Mouse (Mus musculus) heart, embryonic 12.5 days (tissue): ENCODE results near the gene Gm45837. TPM values are rescaled to one million over a fixed set of nuclear protein-coding genes. Genes with fewer than 3 reads are reported as not detected.

Experiments
- ATAC-seq: fragments of 200-750 bp; cut with Nextera tagmentation; 2 replicates; pipeline ENCODE4 v1.8.0; 2017; ENCODE audit warnings: moderate TSS enrichment, moderate library complexity; ENCODE audit not compliant: insufficient number of reproducible peaks, low FRiP score
- H3K27ac ChIP-seq: fragments of 300-500 bp; sonication (generic); 2 replicates; pipeline ENCODE4 v1.5.1; 2016; ENCODE audit warnings: mild to moderate bottlenecking, moderate library complexity; ENCODE audit not compliant: poor library complexity, severe bottlenecking
- H3K27me3 ChIP-seq: fragments of 300-500 bp; sonication (generic); replicated peaks from 2 replicates; pipeline ENCODE4 v1.6.1; 2016; ENCODE audit warnings: mild to moderate bottlenecking, moderate library complexity
- H3K36me3 ChIP-seq: fragments of 300-500 bp; sonication (generic); 2 replicates; pipeline ENCODE4 v1.6.1; 2016; ENCODE audit warnings: mild to moderate bottlenecking, moderate library complexity
- H3K4me1 ChIP-seq: fragments of 300-500 bp; sonication (generic); replicated peaks from 2 replicates; pipeline ENCODE4 v1.6.1; 2016; ENCODE audit warnings: mild to moderate bottlenecking
- H3K4me2 ChIP-seq: fragments of 300-500 bp; sonication (generic); 2 replicates; pipeline ENCODE4 v1.6.1; 2016; ENCODE audit warnings: mild to moderate bottlenecking, moderate library complexity
- H3K4me3 ChIP-seq: fragments of 300-500 bp; sonication (generic); 2 replicates; pipeline ENCODE4 v1.5.1; 2016; ENCODE audit warnings: mild to moderate bottlenecking
- H3K9ac ChIP-seq: fragments of 300-500 bp; sonication (generic); 2 replicates; pipeline ENCODE4 v1.6.1; 2016; ENCODE audit warnings: mild to moderate bottlenecking, moderate library complexity
- H3K9me3 ChIP-seq: fragments of 300-500 bp; sonication (generic); replicated peaks from 2 replicates; pipeline ENCODE4 v1.6.1; 2016; ENCODE audit warnings: mild to moderate bottlenecking, moderate library complexity
- WGBS: fragments of 180-500 bp; shearing (Covaris S2); methylation state at CpG from one replicate; pipeline ENCODE4 v1.1.7; 2016; 5-methylcytosine and 5-hydroxymethylcytosine counted together
- polyA plus RNA-seq: library from polyadenylated mRNA; unstranded; fragments of >200 nt; fragmentation: Nextera tagmentation; extraction: Ambion mirVana; gene quantifications from 2 replicates; pipeline ENCODE4 v1.2.1, GENCODE M21; 2016

Gm45837 gene
- polyA plus RNA-seq, result 0.74 and 2.9 TPM in 2 replicates

DNA sequence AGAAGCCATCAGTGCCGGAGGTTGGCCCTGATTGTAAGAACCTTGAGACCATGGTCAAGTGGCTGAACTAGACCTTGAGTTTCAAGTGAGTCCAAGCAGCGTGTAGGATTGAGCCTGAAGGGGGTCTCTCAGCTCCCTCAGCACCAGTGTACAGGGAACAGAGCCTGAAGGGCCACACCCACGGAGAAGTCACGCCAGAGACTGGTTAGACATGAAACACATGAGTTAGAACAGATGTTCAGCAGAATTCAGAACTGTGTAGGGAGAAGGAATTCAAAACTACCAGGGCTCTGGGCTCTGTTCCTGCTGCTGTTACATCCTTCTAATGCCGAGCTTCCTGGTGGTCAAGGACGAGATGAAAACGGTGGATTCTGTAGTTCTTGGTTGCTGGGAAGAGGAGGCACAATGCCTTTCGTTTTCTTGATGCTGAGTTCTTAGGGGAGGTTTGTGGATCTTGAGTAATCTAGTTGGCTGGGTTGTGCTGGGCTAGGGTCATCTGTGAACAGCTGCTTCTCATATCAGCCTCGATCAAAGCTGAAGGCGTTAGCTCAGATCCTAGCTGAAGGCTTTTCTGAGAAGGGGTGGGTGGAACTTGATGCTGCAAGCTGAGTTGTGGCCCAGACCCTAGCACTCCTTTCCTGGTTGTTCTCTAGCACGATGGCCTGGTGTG lies at the start of gene Gm45837:
Gene Gm45837 (plus strand): TSS at position 620 of the 670 bp plus-strand sequence.
- Histone ChIP-seq H3K36me3 (peaks cover 38% of the 10 kb centered on the region), H3K4me3 (no peak within 1 kb of the TSS), H3K9ac (no peak within 1 kb of the TSS), H3K9me3 (no peaks in the 10 kb centered on the region), H3K27ac (no peak within 1 kb of the TSS), H3K27me3 (no peaks in the 10 kb centered on the region), H3K4me2 (no peak within 1 kb of the TSS), H3K4me1 (peaks cover 32% of the 10 kb centered on the region)
- no peak for ATAC-seq
- 72% methylated on average over 11 of the region's 11 CpGs for WGBS

DNA sequence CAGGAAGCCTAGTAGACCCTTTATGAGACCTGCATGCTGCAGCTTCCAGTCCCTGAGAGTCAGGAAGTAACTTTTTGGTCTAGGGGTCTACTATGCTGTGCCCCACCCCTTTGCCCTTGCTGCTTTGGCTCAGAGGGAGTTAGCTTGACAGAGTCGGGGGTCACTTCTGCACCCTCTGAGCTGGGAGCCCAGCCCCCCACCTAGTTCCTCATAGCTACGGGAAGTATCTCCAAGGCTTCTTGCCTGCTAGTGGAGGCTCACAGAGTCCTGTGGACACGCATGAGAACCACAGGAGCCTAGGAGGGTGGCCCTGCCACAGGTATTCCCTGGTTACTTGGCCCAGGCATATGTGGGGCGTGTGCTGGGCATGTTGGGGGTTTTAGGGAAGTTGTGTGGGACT lies 49.7 kb upstream of the Gm45837 start:
- Histone ChIP-seq H3K36me3 (no peaks in the 10 kb centered on the region), H3K4me2 (no peak overlapping the region), H3K9ac (no peak overlapping the region), H3K9me3 (no peaks in the 10 kb centered on the region), H3K27me3 (no peaks in the 10 kb centered on the region), H3K27ac (no peak overlapping the region), H3K4me1 (peaks cover 24% of the 10 kb centered on the region), H3K4me3 (no peak overlapping the region)
- 74% methylated on average over 4 of the region's 4 CpGs for WGBS
- ATAC-seq, result no peak

DNA sequence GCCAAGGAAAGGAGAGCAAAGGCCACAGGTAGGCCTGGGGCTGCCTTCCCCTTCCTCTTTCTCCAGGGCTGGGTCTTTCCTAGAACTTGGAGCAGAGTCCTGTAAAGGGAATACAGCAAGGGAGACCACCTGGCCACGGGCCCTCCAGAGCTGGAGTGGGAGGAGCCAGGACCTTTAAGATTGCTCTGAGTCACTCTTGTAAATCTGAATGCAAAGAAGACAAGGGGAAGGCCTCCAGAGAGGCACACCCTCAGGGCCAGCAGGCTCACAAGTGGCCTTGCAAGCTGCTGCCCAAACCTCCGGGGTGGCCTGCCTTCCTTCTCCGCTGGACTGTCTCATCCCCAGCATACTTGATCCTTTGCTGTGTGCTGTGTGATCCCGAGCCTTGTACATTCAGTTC lies 48.9 kb upstream of the Gm45837 start:
- Histone ChIP-seq H3K9ac (no peak overlapping the region), H3K27me3 (no peaks in the 10 kb centered on the region), H3K9me3 (no peaks in the 10 kb centered on the region), H3K4me2 (no peak overlapping the region), H3K36me3 (no peaks in the 10 kb centered on the region), H3K27ac (no peak overlapping the region), H3K4me3 (no peak overlapping the region), H3K4me1 (peaks cover 18% of the 10 kb centered on the region)
- ATAC-seq, result no peak
- 66% methylated on average over 4 of the region's 4 CpGs for WGBS

DNA sequence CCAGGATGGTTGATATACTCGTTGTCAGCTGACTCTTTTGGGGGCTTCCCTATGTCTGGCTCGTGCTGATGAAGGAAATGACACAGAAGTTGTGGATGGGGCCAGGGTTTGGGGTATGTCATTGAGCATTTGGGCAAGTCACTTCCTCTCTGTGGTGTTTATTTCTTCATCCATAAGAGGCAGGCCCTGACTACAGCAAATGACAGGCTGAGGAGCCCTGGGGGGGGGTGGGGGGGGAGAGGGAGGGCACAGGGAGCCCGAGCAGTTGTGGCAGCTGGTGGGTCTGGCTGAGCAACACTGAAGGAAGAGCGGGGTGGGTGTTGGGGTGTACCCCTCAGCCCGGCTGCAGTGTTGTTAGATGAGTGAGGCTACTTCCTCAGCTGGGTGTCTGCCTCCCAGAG lies 47.9 kb upstream of the Gm45837 start:
- 65% methylated on average over 5 of the region's 5 CpGs for WGBS
- Histone ChIP-seq H3K9ac (no peak overlapping the region), H3K4me2 (no peak overlapping the region), H3K4me1 (peaks cover 13% of the 10 kb centered on the region; the same call in 1 of the 2 replicates), H3K27ac (no peak overlapping the region), H3K36me3 (no peaks in the 10 kb centered on the region), H3K27me3 (no peaks in the 10 kb centered on the region), H3K9me3 (no peaks in the 10 kb centered on the region), H3K4me3 (no peak overlapping the region)
- no peak for ATAC-seq

DNA sequence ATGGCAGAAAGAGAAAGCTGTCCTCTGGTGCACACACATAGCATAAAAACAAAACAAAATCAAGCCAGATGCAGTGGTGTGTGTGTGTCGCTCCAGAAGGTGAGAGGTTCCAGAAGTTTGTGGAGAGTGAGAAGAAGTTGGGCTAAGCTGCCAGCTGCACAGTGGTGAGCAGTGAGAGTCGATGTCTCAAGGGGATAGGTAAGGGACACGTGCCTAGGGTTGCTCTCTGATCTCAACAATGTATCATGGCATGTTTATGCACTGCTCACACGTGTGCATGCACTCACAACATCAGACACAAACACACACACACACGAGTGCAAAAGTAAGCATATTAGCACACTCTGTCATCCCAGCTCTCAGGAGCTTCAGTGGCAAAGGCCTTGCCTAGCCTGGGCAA lies 46.8 kb upstream of the Gm45837 start:
- no peak overlapping the region for H3K4me3 ChIP-seq
- no peaks in the 10 kb centered on the region for H3K27me3 ChIP-seq
- H3K36me3 ChIP-seq, result no peaks in the 10 kb centered on the region
- no peaks in the 10 kb centered on the region for H3K9me3 ChIP-seq
- 67% methylated on average over 5 of the region's 5 CpGs for WGBS
- H3K27ac ChIP-seq, result no peak overlapping the region
- H3K4me1 ChIP-seq, result peaks cover 13% of the 10 kb centered on the region; the same call in 1 of the 2 replicates
- H3K9ac ChIP-seq, result no peak overlapping the region
- ATAC-seq, result no peak
- H3K4me2 ChIP-seq, result no peak overlapping the region

DNA sequence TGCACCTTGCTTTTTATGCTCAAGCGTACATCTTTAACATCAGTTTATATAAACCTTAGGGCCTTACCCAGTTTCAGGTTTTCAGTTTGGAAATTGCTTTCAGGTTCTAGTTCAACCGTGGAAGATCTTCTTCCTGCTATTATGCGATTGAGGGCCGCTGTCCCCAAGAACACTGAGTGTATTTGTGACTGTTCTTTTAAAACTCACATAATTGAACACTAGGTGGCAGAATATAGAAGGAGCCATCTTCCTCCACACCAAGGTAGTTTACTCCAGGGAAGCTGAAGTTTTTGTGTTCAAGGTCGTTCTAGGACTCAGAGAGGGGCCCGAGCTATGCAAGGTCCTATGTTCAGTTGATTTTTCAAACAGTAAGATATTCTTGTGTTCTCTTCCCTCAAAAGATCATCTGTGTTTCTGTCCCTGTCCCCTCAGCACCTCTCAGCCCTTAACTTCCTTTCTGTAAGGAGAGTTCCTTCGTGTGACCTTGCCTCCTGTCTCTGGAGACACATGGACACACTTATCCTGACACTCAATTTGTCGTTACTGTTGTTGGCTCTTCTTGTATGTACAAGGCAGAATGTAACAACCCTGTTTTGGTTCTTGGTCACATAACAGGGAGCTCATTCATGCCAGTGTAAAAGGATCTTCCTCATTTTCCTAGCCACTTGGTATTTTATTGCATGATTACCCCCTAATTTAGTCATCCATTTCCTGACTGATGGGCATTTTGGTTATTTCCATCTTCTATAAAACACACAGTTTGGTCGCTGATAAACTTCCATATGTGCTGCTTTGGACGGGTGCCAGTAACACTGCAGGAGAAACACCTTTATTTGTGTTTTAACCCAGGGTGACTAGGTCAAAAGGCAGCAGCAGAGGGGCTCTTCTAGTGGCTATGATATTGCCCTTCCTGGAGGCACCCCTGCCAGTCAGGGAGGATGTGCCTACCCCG lies 42.5 kb upstream of the Gm45837 start:
- H3K4me1 ChIP-seq, result peaks cover 7% of the 10 kb centered on the region; the same call in 1 of the 2 replicates
- H3K27ac ChIP-seq, result no peak overlapping the region
- H3K4me3 ChIP-seq, result no peak overlapping the region
- WGBS, result 56% methylated on average over 11 of the region's 11 CpGs
- H3K36me3 ChIP-seq, result no peaks in the 10 kb centered on the region
- H3K9ac ChIP-seq, result no peak overlapping the region
- ATAC-seq, result no peak
- H3K4me2 ChIP-seq, result no peak overlapping the region
- peaks cover 5% of the 10 kb centered on the region for H3K27me3 ChIP-seq
- H3K9me3 ChIP-seq, result 0 out of 2 replicates have a peak, but pooled peaks cover 2% of the 10 kb centered on the region

DNA sequence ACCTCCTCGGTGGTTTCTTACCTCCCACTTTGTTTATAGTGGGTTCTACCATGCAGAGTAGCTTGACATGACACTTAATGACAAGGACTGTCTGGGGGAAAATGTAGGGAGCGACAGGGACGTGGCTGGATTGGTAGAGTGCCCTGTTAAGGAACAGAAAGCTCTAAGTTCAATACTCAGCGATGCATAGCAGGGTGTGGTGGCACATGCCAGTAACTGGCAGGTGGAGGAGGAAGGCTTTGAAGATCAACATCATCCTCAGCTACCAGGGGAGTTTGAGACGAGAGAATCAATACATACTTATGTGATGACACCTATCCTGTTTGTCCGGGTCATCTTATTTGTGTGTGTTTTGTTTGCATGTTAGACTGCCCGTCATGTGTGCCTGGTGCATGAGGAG lies 41.0 kb upstream of the Gm45837 start:
- Histone ChIP-seq H3K9me3 (0 out of 2 replicates have a peak, but pooled peaks cover 2% of the 10 kb centered on the region), H3K4me1 (no peaks in the 10 kb centered on the region), H3K27me3 (peaks cover 10% of the 10 kb centered on the region), H3K4me3 (no peak overlapping the region), H3K36me3 (no peaks in the 10 kb centered on the region), H3K4me2 (no peak overlapping the region), H3K9ac (no peak overlapping the region), H3K27ac (no peak overlapping the region)
- 73% methylated on average over 7 of the region's 7 CpGs for WGBS
- ATAC-seq, result no peak

DNA sequence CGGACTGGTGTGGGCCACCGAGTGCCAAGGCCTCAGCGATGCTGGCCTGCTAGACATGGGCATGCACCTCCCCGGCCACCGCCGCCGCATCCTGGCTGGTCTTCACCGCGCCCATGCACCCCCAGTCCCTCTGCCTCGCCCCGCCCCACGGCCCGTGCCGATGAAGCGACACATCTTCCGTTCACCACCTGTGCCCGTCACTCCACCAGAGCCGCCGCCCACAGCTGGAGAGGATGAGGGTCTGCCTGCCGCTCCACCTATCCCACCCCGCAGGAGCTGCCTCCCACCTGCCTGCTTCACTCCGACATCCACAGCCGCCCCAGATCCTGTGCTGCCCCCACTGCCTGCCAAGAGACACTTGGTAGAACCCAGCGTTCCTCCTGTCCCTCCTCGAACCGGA lies 37.6 kb upstream of the Gm45837 start:
- Histone ChIP-seq H3K4me1 (peaks cover 9% of the 10 kb centered on the region), H3K9me3 (0 out of 2 replicates have a peak, but pooled peaks cover 2% of the 10 kb centered on the region), H3K4me3 (no peak overlapping the region), H3K27ac (no peak overlapping the region), H3K36me3 (no peaks in the 10 kb centered on the region), H3K27me3 (peaks cover 10% of the 10 kb centered on the region), H3K4me2 (no peak overlapping the region), H3K9ac (no peak overlapping the region)
- no peak for ATAC-seq
- 78% methylated on average over 26 of the region's 26 CpGs for WGBS

DNA sequence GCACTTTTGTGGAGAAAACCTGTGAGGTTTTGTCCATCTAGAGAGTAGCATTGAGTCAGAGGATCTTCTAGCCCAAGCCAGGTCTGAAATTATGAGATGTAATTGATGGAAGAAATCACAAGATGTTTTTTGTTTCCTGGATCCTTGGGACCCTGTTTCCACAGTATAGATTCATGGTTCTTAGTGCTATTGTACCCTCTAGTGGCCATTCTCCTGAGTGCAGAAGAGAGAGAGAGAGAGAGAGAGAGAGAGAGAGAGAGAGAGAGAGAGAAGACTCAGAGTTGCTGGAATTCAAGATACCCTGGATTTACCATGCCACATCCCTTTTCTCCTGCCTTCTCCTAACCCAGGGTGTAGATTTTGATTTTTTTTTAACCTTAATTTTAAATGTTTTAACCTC lies 36.5 kb upstream of the Gm45837 start:
- H3K27ac ChIP-seq, result no peak overlapping the region
- H3K9me3 ChIP-seq, result 0 out of 2 replicates have a peak, but pooled peaks cover 2% of the 10 kb centered on the region
- H3K9ac ChIP-seq, result no peak overlapping the region
- H3K4me3 ChIP-seq, result no peak overlapping the region
- peaks cover 20% of the 10 kb centered on the region for H3K4me1 ChIP-seq
- H3K27me3 ChIP-seq, result peaks cover 10% of the 10 kb centered on the region
- no peak overlapping the region for H3K4me2 ChIP-seq
- no peak for ATAC-seq
- no peaks in the 10 kb centered on the region for H3K36me3 ChIP-seq

DNA sequence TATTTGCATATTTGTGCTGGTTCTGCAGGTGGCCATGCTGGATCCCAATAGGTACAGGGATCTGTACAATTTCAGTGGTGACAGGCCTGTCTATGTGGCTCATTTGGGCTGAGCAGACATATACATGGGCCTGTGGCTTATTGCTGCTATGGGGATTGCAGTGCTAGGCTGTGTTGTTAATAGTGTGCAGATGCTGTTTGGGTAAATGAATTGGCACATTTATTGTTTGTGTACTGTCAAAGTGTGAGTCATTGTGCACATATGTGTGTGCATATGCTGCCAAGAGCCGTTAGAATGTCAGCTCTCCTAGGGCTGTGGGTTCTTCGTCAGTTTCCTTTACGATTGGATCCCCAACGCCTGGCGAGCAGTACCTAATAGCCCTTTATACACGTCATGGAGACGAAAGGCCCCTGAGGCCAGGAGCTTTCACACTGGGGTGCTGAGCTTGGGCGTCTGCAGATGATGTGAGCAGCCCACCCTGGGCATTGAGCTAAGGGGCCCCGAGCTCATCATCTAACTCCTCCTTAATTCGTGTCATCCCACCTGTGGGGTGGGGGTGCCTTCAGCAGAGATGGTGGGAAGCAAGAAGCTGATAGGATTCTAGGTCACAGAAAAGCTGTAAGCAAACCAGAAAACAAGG lies 33.9 kb upstream of the Gm45837 start:
- H3K27me3 ChIP-seq, result peaks cover 10% of the 10 kb centered on the region
- WGBS, result 82% methylated on average over 10 of the region's 10 CpGs
- no peak overlapping the region for H3K4me3 ChIP-seq
- no peak for ATAC-seq
- H3K27ac ChIP-seq, result no peak overlapping the region
- H3K36me3 ChIP-seq, result no peaks in the 10 kb centered on the region
- H3K4me2 ChIP-seq, result no peak overlapping the region
- H3K9ac ChIP-seq, result no peak overlapping the region
- peaks cover 28% of the 10 kb centered on the region for H3K4me1 ChIP-seq
- H3K9me3 ChIP-seq, result no peaks in the 10 kb centered on the region

DNA sequence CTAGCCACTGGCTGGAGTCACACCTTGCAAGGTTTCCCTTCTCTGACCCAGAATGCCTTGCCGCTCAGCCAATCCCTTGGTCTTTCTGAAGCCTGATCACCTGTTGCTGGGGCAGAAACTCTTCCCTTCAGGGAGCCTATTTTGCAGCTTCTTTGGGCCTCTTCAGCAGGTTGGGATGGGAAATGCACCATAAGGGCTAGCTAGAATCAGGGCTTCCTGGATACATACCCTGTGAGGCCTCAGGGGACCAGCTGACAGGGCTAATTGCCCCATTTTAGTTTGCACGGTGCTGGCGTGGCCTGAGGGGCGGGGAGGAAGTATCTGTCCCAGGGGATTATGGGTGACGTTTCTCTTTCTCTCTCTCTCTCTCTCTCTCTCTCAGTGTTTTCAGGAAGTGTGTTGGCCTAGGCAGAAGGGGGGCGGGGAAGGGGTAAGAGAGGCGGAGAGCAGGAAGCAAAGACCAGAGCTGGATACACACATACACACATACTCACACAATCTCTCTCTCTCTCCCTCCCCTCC lies 32.9 kb upstream of the Gm45837 start:
- Histone ChIP-seq H3K27me3 (peaks cover 9% of the 10 kb centered on the region), H3K9ac (peak overlapping the region; percentile 45), H3K4me2 (peak overlapping the region; percentile 49), H3K4me3 (peak overlapping the region; percentile 17; the same call in 1 of the 2 replicates), H3K36me3 (no peaks in the 10 kb centered on the region), H3K4me1 (peaks cover 28% of the 10 kb centered on the region), H3K27ac (peak overlapping the region; percentile 53), H3K9me3 (no peaks in the 10 kb centered on the region)
- WGBS, result 30% methylated on average over 7 of the region's 7 CpGs
- peak; percentile 65 for ATAC-seq
